Mouse (Mus musculus) layer of hippocampus, adult 18-20 months (tissue): ENCODE data around the gene Vwc2l. TPM values are rescaled to one million over a fixed set of nuclear protein-coding genes. Genes with fewer than 3 reads are reported as not detected.
A peak's percentile ranks its signal among the peaks of the same experiment; 100 is the strongest.

Source experiments
- DNase-seq, 2 experiments: peaks; one replicate each; pipeline ENCODE4 v3.0.0; 2022; ENCODE audit warnings: low spot score in 2 of 2
- long read RNA-seq: library from polyadenylated mRNA; stranded (forward); transcript quantifications from one replicate; pipeline ENCODE4 v2.0.0, GENCODE M21; 2021
- total RNA-seq, 2 experiments: library from RNA; stranded (reverse); gene quantifications; 2 replicates each; pipeline ENCODE4 v1.2.3; 2021

Gene Vwc2l
- 1 to 10 TPM; 4.6 to 7.4 TPM for total RNA-seq
- long read RNA-seq, full-length matches to known transcripts: 3 of 5 reads
- long read RNA-seq, partial matches to known transcripts: 0 of 5 reads
- long read RNA-seq, other reads (novel, unspliced or antisense): 2 of 5 reads

DNA sequence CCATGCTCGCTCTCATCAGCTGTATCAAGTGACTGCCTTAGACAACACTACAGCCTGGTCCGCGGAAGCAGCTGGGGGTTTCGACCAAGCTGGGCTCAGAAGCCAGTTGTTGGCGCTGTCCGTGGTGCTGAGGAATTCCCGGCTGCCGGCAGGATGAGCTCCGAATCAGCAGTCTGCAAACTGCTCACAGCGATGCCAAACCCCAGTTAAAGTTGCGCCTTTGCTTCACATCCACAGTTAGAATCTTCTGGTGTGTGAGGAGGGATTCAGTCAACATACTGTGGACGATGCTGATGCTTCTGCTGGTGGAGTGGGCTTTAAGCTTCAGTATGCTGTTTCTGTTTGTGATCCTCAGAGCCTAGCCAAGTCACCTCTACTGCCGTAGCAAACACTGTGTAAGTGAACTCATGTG lies at the start of gene Vwc2l:
TSS of gene Vwc2l (plus strand) at position 61 of the 412 bp plus-strand sequence.
- DNase-seq: peak; percentile 6 to 30

GRCm38 (mm10) chr1:70692529-70692928 lies 33.0 kb upstream of the Vwc2l start:
- no peak for DNase-seq

DNA sequence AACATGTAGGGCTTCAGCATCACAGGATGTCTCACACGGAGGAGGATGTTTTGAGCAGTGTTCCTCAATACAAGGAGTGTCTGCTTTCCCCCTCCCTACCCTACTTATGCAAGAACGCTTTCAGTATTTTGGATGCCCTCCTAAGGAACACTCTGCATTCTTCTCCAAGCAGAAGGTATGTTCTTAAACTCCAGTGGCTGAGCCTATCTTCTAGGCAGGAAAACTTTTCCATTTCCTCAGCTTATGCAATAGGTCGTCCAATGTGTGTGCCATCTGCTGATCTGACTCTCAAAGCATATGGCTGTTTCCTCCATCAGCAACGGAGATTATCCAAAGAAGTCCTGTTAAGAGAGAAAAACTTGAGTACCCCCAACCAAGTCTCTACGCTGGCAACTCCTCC lies 25.2 kb upstream of the Vwc2l start:
- peak; percentile 16 to 61 for DNase-seq

DNA sequence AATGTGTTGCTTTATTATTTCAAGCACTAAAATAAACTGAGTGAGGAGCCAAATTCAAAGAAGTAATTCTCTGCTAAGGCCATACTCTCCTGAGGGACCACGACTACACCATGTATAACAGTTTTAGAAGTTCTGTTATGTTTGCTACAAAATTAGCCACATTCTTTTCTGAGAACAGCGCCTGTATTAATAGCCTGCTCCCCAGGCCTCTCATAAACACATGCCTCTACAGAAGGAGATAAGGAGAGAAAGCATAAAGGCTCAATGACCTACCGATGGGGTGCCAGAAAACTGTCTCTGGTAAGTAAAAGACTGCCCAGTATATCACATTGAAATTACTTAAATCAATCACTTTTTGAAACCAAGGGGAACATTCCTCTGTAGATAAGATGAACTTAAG lies 21.6 kb upstream of the Vwc2l start:
- no peak for DNase-seq

GRCm38 (mm10) chr1:70705821-70706220 lies 19.7 kb upstream of the Vwc2l start:
- DNase-seq: no peak

DNA sequence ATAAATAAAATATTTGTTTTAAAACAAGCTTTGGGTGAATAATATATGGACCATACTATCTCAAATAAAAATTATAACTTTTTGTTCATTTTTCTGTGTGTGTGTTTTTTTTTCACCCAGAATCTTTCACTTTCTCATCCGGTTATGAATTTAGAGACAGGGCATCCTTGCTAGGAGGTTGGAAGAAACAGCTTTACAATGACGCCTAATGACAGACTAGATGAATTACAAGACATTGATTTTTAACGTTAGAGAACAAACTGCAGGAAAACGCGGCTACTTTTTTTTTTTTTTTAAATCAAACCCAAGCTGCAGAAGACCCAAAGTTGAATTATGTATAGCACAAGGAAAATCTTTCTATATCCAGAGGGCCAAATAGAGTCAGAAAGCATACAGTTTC lies 470 bp upstream of the Vwc2l start:
- peak in 1 of 2 experiments; percentile 9 for DNase-seq

- DNase-seq: no peak
Measured at GRCm38 (mm10) chr1:70787146-70787545, 61.6 kb downstream of the Vwc2l start.

DNA sequence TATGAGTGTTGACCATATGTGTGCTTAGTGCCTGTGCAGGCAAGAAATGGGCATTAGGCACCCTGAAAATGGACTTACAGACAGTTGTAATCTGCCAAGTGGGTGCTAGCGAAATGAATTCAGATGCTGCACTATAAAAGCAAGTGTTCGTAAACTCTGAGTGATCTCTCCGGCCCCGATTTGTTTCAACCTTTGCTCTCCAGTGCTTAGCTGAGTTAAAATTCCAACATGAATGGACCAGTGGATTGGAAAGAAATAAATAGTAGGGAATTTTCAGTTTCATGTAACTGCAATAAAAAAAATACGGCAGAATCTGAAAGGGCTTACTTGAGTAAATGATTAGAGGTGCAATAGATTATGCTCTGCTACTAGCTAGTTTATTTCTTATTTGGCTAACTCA lies 66.1 kb downstream of the Vwc2l start:
- no peak for DNase-seq

DNA sequence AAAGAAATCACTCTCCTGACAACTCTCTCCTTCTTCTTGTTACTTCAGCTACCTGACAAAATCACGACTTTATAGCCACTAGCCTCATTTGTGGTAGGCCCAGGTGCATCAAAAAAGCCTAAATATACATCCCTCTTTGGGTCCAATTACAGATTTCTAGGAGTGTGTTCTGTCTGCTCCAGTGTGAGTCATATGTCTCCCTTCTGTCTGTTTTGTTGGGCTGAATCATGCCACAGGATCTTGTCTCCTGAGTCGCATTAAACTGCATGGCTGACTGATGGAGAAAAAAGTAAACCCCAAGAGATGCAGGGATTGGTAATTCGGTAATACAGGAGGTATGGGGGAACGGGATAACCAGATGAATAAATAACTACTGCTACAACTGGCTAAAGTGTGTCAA lies 69.6 kb downstream of the Vwc2l start:
- DNase-seq: peak in 1 of 2 experiments; percentile 15

DNA sequence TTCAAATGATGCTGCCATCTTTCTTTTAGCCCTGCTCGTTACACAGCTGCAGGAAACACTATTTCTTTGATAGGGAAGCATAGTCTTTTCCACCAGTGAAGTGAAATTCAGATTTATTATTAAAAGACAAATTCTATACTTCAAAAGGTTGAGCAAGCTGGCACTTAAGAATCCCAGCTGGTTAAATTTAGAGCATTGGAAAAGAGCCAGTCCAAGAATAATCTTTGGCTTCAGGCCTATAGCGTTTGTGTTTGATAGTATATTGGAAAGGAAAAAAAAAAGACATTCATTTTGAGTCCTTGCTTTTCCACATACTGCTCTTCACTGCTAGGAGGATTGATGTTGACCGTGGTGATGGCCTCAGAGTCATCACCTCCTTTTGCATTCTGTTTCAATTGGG lies 77.9 kb downstream of the Vwc2l start:
- no peak for DNase-seq

- DNase-seq: no peak
Measured at GRCm38 (mm10) chr1:70823111-70823510, 97.6 kb downstream of the Vwc2l start.

GRCm38 (mm10) chr1:70833262-70833661 lies 107.7 kb downstream of the Vwc2l start:
- DNase-seq: no peak

GRCm38 (mm10) chr1:70842222-70842621 lies 116.7 kb downstream of the Vwc2l start:
- DNase-seq: no peak

DNA sequence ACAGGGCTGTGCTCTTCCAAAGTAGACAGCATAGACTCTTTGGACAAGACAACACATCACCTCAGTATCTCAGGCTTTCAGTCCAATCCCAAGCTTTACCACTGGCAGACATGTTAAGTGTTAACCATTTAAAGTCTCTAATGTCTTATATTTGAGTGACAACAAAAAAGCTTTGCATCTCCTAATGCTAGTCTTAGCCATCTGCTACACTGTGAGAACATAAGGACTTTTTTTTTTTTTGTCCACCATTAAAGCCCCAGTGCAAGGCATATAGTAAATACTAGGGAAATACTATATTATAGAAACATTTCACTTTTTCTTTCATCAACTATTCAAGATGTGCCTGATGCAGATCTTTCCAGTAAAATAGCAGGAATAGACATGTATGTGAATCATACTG lies 119.8 kb downstream of the Vwc2l start:
- DNase-seq: no peak

DNA sequence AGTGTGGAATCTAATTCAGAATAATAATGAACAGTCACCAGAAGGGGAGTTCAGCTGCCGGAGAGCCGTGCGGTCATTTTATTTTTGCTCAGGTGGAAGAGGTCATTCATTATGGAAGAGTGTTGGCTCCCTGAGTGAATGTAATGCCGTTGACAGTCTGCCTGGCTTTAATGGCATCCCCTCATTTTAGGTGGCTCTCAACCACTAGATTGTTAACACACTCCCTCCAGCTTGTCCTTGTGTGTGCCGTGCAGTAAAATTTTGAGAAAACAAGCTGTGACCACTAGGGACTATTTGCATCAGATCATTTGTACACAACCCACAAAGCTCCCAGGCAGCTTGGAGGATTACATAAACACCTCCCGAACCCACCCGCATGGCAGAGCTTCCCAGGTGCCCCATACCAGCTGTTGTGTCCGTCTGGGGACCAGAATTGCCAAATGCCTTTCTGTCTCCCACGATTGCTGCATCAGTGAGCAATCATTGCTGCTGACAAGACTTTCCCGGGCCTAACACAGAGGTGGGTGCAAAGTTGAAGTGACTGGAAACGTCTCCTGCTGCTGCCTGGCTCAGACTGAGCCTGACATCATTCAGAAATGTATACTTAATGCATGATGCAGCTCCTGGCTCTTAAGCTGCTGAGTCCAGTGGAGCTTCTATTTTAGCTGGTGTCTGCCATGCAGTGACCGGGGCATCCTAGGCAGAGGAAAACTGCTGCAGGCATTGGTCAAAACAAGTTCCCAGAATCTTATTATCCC lies 126.3 kb downstream of the Vwc2l start:
- DNase-seq: peak; percentile 26 to 51

GRCm38 (mm10) chr1:70853446-70853845 lies 127.9 kb downstream of the Vwc2l start:
- no peak for DNase-seq

- DNase-seq: peak in 1 of 2 experiments; percentile 13
Measured at GRCm38 (mm10) chr1:70855912-70856311, 130.4 kb downstream of the Vwc2l start.

DNA sequence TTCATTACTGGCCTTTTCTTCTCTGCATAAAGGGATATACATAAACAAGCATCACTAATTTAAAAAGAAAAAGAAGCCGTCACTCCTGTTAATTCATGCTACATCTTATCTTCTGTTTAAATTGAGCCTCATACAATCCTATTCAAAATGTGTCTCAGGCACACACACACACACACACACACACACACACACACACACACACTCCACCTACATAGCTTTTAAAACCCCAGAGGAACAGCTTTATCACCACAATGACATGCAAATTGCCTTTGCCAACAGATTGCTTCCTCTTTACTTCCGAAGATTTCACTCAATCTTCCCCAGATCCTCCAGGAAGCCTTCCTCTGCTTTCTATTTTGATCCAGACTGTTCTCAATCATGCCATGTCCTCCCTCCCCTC lies 136.2 kb downstream of the Vwc2l start:
- peak in 1 of 2 experiments; percentile 40 for DNase-seq

DNA sequence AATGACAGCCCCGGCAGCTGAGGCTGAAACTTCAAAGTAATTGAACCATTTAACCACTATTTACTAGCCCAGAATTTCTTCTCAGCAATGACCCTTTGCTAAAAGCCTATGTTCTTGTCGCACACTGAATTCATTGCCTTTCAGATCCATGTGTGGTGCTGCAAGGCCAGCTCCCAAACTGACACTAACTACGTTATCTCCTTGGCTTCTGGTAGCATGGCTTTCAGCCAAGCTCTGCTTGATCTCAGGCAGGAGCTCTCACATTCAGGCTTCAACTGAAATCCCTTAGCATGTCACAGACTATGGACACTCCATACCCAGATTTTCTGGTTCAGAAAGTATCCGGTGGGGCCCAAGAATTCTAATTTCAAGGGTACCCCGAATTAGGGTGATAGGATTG lies 140.6 kb downstream of the Vwc2l start:
- DNase-seq: no peak

DNA sequence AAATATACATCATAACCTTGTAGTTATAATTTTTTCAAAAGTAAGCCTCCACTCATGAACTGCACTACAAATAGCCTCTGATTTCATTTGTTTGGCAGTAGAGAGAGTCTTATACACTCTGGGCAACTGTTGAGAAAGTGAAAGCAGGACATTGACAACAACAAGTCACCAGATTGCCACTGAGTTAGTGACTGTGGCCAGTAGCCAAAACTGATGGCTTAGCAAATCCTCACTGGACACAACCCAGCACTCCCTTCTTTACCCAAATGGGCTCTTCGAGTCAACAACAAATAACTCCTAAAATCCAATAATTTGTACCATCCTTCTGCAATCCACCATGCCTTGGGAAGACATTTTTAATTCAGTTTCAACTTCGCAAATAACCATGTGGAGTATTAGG lies 155.0 kb downstream of the Vwc2l start:
- DNase-seq: no peak

DNA sequence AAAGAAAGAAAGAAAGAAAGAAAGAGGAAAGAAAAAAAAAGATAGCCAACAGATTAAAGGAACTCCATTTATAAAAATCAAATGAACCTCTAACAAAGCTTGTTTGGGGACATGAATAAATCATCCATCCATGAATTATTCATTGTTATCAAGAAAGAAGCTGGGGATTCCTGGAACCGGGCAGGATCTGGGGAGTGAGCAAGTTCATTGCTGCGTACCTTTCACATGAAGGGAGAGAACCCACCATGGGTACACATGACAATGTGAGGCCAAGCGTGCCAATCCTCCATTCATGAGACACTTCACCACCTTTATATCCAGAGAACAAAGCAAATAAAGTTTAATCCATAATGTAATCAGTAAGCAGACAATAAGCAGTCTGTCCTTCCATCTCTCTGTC lies 155.8 kb downstream of the Vwc2l start:
- no peak for DNase-seq

DNA sequence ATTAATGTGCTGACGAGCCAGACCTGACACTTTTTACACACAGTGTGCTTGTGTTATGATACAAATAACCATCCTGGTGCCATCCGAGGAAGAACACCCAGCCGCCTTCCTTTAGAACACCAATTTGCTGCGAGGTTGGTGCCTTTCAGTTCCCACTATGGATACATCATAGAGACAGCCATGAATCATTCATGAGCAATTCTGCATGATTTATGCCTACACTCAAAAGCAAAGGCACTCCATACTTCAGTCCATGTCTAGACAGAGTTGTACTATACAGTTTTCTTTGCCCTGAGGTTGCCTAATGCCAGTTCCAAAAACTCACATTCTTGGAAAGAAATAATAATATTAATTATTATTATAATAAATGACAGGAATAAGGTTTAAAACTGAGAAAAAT lies 158.6 kb downstream of the Vwc2l start:
- DNase-seq: no peak

DNA sequence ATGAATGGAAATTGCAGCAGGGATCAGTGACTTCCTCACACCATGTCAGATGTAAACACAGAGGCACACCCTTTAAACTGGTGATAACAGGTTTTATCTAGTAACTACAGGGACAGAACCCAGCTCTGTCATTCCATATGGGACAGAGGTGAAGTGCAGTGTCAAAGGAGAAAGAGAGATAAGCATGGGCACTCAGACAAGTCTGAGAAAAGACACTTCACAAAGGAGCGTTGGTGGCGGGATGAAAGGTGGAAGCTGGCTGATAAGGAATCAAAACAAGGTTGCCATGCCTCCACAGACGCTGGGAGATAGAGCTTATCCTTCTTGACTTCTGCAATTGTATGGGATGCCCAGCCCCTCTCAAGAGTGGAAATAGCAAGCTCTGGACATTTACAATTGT lies 176.8 kb downstream of the Vwc2l start:
- no peak for DNase-seq
